Mouse (Mus musculus) bone marrow, adult 2 months (tissue): Measurements from ENCODE around the gene Gadl1.

Source experiments
- CTCF ChIP-seq: fragments of 200-500 bp; IDR thresholded peaks from 2 replicates; pipeline ENCODE4 v1.5.1; 2011; ENCODE audit warnings: low read length, control low read depth; ENCODE audit not compliant: control insufficient read depth, insufficient read depth
- POLR2A ChIP-seq: fragments of 200-500 bp; IDR thresholded peaks from 2 replicates; pipeline ENCODE4 v1.6.1; 2011; ENCODE audit warnings: low read depth, mild to moderate bottlenecking, control low read depth, low read length, borderline replicate concordance; ENCODE audit not compliant: control insufficient read depth

DNA sequence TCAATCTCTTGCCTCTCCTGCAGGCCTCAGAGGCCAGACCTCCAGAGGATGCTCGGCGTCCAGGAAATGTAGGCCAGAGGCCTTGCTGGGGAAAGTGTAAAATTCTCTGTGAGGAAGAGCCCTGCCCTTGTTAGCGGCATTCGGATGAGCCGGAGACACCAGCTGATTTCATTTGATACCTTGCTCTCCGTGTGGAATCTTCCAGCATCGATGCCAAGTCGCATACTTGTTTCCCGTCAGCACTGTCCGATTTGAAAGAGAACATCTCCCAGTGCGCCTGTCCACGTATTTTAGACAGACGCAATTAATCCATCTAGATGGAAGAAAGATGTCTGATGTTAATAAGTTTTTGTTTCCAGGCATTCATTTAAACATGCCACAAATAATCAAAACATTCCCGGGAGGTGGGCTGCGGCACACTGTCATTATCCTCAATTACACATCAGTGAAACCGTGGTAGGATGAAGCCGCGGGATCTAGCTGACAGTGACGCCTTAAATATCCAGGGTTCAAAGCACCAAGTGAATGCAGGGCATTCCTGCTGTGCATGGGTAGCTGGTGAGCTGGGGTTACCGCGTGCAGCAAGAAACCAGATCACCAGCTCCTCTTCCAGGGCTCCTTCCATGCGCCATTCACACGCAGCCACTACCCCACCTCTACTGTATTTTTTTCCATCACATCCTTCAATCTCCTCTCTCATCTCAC, 86.8 kb downstream of the Gadl1 start:
- no peak for TF ChIP-seq CTCF
- TF ChIP-seq POLR2A, result no peak
